Mouse (Mus musculus): Measurements from ENCODE around the gene Nek6.

Nek6 gene

DNA sequence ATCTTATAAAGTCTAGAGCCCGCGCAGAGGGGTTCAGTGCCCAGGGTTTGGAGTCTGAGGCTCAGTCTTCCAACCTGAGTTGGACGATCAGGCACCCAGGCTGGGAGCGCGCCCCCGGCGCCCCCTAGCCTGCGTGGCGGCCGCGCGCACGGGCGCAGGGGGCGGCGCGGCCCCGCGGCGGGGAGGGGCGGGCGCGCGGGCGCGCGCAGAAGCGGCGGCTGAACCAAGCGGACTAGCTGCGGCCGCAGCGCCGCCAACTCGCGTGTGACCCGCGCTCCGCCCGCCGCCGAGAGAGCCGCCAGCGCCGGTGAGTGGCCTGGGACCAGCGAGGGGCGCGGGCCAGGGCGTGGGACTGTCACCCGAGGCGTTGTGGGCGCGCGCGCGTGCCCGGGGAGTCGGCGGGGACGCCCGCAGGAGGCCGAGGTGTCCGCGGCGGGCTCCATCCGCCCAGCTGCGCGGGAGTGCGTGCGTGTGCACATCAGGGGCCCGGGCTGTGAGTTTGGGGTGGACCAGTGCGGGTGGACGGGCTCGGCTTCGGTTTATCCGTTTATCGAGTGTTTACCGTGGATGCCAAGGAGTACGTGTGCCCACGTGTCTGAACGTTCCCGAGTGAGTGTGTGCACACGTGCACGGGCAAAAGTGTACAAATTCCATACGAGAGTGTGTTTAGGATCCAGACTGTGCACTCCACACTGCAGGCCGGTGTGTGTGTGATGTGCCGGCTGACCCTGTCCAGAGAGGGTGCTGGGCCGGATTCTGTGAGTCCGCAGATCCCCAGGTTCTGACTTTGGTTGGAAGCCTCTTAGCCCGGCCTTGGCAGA, at the start of gene Nek6:
TSS of gene Nek6 (plus strand) at position 157 of the 821 bp plus-strand sequence.
- DNase-seq, result peak; percentile 30

- no peak for DNase-seq
Measured at GRCm38 (mm10) chr2:38462323-38462722, 49.1 kb upstream of the Nek6 start.

DNA sequence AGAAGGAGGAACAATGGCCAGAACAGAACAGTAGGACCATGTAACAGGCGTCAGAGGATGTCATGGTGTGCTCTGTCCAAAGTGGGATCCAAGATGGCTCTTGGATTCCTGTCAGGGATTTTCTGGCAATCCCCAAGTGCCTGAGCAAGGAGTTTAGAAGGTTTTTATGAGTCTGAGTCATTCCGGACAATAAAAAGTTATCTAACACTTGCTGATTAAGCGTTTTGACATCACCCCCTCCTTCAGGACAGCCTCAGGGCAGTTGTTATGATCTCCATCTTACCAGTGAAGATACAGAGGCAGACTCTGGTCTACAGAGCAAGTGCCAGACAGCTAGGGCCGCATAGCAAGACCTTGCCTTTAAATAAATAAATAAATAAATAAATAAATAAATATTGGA, 42.6 kb upstream of the Nek6 start:
- DNase-seq, result no peak

DNA sequence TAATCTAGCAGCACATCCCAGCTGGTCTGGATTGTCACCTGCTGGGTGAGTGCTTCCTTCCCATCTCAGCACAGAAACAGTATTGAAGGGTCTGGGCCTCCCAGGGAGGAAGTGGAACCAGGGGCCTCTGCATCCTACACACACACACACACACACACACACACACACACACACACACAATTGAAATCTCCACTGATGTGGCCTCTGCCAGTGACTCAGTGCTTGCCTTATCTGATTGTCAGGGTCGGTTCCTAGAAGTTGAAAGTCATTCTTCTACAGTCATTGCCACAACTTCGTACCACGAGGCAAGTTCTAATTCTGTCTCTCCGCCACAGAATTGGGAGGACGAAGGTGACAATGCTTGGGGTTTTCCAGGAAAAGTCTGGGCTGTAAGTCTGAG, 39.7 kb upstream of the Nek6 start:
- no peak for DNase-seq

DNA sequence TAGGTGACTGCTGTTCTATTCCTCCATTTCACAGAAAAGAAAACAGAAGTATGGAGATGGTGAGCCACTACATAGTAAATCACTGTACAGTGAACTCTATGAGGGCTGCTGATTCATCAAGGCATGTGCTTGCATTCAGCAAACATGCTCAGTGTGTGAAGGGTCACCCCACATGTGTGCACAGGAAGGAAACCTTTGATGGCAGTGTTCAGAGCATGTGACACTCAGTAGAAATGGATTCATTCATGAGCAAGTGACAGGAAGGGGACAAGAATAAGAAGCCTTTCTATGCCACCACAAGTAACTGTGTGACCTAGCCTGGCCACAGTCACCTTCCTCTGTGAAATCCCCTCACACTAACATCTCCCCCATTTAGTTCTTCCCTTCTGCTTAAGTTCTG, 38.6 kb upstream of the Nek6 start:
- DNase-seq, result no peak

DNA sequence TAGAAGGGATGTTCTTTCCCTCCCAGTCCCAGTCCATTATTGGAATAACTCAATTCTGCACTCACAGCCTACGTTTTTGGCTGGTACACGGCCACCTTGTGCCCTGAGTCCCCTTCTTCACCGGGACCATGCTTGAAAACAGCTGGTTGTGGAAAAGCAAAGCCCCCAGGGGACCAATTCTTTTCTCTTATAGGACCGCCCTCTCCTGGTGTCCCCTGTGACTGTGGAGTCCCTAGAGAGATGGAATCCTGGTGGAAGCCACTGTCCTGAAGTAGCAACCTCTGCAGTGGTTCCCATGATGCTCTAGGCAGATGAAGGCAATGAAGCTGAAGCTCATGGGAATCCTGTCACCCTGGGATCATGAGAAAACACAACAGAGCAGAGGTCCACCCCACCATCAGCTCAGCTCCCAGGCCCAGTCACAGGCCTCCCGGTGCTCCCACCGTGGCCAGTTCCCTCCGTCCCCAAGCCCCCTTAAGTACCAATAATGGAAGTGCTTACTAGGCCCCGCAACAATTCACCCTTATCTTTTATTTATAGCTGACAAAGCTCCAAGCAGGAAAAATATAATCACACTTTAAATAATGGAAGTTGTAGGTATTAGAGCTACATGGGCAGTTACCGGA, 34.5 kb upstream of the Nek6 start:
- DNase-seq, result no peak

DNA sequence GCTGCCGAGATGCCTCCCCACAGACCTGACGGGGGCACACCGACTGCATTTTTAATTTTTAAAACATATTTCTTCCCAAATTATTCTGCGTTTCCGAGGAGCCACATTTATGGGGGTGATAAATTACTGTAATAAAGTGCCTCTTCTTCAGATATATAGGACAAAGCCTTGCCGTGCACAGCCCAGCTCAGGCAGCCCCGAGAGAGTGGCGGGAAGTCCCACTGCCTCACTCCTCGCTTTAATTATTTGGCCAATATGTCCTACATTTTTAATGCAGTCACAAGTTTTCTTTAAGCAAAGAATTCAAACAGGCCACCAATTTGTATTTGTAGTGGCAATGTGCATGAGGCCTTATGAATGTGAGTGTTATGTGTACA, 34.0 kb upstream of the Nek6 start:
- no peak for DNase-seq

DNA sequence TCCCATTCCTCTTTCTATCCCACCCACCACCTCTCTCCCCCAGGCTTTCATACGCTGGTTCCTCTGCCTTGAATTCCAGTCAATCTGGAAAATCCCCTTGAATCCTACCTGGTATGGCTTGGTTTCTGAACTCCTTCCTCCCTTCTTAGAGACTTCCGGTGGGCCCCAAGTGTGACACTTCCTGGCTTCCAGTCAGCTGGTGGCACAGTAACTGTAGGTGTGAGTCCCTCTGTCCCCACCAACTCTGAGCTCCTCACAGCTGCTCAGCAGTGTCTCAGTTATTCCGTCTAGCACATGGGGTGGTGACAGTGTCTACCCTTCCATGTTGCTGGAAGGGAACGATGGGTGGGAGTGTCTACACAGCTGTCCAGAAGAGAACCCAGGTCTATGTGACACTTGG, 32.8 kb upstream of the Nek6 start:
- DNase-seq, result no peak

DNA sequence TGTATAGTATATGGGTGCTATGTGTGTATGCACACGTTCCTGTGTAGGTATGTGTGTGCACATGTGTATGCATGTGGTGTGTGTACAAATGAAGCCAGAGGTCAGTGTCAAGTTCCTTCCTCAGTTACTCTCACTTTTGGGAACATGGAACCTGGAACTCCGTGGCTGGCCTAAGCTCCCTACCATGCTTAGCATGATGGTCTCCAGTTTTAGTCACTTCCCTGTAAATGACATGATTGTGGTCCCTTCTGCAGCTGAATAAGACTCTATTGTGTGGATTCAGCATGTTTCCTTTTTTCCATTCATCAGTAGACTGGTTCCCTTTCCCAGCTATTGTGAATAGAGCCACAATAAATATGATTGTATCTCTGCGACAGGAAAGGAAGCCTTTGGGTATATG, 31.9 kb upstream of the Nek6 start:
- no peak for DNase-seq

GRCm38 (mm10) chr2:38481166-38481778, 30.2 kb upstream of the Nek6 start:
- DNase-seq, result peak; percentile 17

DNA sequence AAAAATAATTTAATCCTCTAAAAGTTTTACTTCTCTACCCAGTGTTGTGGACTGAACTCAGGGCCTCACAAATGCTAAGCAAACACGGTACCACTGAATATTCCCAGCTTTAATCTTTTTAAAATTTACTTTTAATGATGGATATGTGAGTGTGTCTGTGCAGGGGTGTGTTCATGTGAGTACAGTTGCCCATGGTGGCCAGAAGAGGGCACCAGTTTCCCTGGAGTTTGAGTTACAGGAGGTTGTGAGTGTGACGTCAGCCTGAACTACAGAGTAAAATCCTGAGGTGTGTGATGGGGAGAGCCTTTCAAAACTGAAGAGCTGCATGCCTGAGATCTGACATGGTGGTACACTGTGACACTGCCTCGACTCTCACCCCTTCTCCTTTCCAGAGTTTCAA, 29.3 kb upstream of the Nek6 start:
- no peak for DNase-seq

- no peak for DNase-seq
Measured at GRCm38 (mm10) chr2:38483058-38483704, 28.3 kb upstream of the Nek6 start.

GRCm38 (mm10) chr2:38484556-38484955, 26.9 kb upstream of the Nek6 start:
- DNase-seq, result no peak

DNA sequence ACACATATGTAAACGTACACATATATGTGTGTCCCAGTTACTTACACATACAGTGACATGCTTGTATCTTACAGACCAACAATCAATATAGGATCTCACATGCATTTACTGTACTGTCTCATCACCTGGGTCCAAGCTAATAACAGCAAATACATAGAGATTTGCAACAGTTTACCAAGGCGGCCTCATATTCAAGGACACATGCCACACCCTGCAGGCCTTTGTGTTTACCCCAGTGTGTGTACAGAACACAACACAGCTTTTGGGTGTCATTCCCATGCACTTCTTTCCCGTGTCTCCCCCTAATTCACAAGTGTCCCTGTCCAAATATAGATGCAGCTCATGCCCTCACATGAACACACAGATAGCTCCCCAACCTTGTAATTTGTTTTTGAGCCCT, 26.0 kb upstream of the Nek6 start:
- DNase-seq, result no peak

DNA sequence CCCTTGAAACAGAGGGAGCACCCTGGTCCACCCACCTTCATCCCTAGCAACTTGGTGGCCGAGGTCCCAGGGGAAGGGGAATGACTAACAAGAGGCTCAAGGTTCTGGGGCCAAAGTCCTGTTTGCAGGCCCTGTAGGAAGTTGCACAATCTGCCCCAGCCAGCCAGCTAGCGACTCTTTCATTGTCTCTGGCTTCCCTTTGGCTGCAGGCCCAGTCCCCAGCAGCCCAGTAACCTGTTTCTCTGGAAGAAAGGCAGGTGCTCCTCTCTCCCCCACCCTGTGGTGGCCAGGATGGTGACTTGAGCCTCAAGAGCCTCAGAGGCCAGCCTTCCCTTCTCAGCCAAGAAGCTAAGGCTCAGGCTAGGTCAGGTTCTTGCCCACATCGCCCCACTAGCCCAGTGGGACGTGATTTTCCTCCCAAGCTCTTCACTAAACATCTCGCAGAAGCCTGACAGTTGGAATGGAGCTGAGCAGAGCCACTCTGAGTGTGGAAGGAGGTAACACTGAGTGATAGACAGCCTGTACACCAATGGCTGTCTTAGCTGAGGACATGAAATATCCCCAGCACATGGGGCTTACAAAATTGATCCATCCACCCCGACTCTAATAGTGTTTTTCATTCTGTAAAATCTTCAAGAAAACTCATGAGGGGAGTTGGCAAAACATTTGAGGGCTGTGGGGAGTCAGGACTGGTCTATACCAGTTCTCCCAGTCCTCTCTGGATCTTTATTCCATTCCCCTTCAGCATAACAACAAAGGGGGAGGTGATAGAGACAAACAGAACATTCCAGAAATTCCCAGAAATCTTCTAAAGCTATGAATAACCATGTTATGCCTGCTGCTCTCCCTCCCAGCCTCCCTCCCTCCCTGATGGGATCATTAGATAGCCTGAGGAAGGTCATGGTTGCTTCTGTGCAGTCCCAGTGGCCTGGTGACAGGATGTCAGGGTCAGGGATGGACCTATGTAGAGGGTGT, 25.2 kb upstream of the Nek6 start:
- DNase-seq, result peak; percentile 95

DNA sequence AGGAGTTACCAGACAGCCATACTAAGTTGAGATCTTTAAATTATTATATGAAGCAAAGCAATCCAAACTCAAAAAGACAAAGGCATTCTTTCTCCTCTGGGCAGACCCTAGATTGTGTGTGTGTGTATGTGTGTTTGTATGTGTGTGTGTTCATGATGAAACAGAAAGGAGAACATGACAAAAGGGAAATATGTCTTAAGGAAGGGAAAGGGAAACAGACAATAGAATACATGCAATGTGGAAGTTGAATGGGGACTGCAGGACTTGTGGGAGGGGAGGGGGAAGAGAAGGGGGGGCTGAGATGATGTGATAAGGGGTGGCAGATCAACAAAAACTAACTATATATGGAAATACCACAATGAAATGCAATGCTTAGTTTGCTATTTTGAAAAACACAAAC, 13.8 kb upstream of the Nek6 start:
- DNase-seq, result no peak

- no peak for DNase-seq
Measured at GRCm38 (mm10) chr2:38501606-38502005, 9.8 kb upstream of the Nek6 start.

- DNase-seq, result no peak
Measured at GRCm38 (mm10) chr2:38502123-38502522, 9.3 kb upstream of the Nek6 start.

DNA sequence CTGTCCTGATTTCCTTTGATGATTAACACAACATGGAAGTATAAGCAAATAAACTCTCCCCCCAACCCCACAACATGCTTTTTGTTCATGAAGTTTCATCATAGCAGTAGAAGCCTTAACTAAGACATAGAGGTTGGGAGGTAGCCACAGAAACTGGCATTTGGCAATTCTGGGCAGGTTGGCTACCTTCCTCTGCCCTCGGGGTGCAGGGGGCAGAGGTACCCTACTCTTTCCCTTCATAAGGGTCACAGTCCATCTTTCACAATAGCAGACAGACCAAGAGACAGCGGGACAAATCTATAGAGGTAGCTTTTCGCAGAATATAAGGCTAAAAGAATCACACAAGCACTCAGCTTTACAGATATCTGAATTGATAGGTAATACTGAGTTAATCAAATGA, 8.7 kb upstream of the Nek6 start:
- no peak for DNase-seq

GRCm38 (mm10) chr2:38504311-38504710, 7.1 kb upstream of the Nek6 start:
- DNase-seq, result no peak

GRCm38 (mm10) chr2:38507181-38507580, 4.3 kb upstream of the Nek6 start:
- DNase-seq, result no peak

DNA sequence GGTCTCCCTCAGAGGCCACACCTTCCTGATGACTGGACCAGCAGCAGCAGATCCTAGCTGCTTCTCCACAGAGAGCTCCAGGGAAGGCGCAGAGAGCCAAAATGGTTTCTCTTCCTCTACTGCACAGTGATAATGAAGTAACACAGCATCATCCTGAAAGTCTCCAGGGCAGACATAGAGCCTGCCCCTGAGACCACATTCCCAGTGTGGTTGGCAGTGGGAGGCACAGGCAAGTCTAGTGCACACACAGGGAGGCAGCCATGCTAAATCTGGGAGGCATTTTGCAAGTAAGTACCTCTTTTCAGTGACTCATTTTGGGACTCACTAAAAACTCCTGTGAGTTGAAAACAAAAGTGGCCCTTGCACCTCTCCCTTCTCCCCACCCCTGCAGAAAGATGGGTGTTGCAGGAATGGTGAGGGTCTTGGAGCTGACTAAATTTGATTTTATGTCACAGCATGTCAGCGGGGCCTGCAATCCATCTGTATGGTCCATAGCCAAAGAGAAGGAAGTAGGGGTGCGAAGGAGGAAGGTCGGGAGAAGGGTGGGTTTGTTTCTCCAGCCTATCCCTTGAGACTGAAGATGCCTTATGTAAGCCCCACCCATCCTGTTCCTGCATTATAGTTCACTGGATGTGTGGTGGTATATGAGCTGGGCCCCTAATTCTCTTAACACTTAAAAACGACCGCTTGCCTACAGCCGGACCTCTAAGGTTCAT, 2.3 kb upstream of the Nek6 start:
- no peak for DNase-seq

Measured in kidney, adult 9 months (tissue).